Comparison of ENCODE assay signal across 9 mouse cellular contexts in the genomic region with DNA sequence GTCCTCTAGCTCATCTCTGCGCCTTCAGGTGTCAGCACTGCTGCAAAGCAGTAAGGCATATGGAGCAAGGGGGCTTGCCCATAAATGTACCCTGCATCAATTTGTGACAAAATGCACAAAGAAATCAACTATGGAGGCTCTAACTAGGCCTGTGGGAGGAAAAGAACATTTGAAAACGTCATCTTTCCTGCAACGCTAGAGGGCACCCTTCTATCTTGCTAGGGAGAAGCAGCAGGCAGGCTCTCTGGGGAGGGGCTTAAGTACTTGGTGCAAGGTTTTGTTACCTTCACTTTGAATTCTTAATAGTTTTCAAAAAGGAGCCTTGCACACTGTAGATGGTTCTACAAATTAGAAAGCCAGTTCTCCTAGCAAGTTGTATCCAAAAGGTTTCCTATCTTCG. TPM values are rescaled to one million over a fixed set of nuclear protein-coding genes. Genes with fewer than 3 reads are reported as not detected.
DNase-seq lines count a peak whose midpoint lies in the region; ATAC-seq and TF ChIP-seq lines count a peak whose summit lies in the region.
"Had no signal": no experiment of that assay in that cellular context is flagged by ENCODE, and none has a peak within 500 bp of the region (broad histone marks: within the 10 kb centered on the region; RNA-seq: fewer than 3 reads in every experiment).

No protein-coding gene starts in this region.

- DNase-seq in kidney, adult 18-20 months = peak; percentile 25
- DNase-seq in R1 (ENCODE audit: low read depth, low spot score) = peak; percentile 78
- peak; percentile 49 for DNase-seq in embryo, embryonic 11.5 days (ENCODE audit: low read depth, low spot score)
- DNase-seq in liver, embryonic 14.5 days (ENCODE audit: low read depth in 3 of 3, low spot score in 3 of 3) = peak in 1 of 3 experiments; percentile 9
- no peak for DNase-seq in c-Kit-positive CD71-positive TER-119-positive erythroid progenitor cells, embryonic 14.5 days (ENCODE audit: low spot score)

- H3K36me3 ChIP-seq in kidney, embryonic 14.5 days (ENCODE audit: control insufficient read depth, insufficient read depth, low read length) = no peaks in the 10 kb centered on the region
- no peaks in the 10 kb centered on the region for H3K36me3 ChIP-seq in intestine, postnatal 0 days (ENCODE audit: control insufficient read depth, insufficient read depth)
- no peaks in the 10 kb centered on the region for H3K36me3 ChIP-seq in liver, embryonic 14.5 days (replicated peaks; ENCODE audit: control insufficient read depth, insufficient read depth, low read depth)
- no peaks in the 10 kb centered on the region for H3K36me3 ChIP-seq in small intestine, adult 2 months (ENCODE audit: control insufficient read depth, insufficient read depth, low read length)
- H3K36me3 ChIP-seq: limb, embryonic 12.5 days had no signal

- H3K9me3 ChIP-seq in kidney, embryonic 14.5 days (ENCODE audit: control insufficient read depth, low read length) = no peaks in the 10 kb centered on the region
- no peaks in the 10 kb centered on the region for H3K9me3 ChIP-seq in intestine, postnatal 0 days (ENCODE audit: control insufficient read depth)
- no peaks in the 10 kb centered on the region for H3K9me3 ChIP-seq in liver, embryonic 14.5 days (ENCODE audit: control insufficient read depth, low read length)
- H3K9me3 ChIP-seq: limb, embryonic 12.5 days had no signal

- no peak for ATAC-seq in kidney, embryonic 14.5 days (ENCODE audit: low FRiP score, low TSS enrichment)
- ATAC-seq in intestine, postnatal 0 days = peak; percentile 25; the same call in 1 of the 2 replicates
- ATAC-seq in liver, embryonic 14.5 days (ENCODE audit: insufficient read depth) = no peak

- TF ChIP-seq CTCF in intestine, postnatal 0 days (IDR thresholded peaks at IDR 0.05; ENCODE audit: low read depth) = peak; percentile 92
- peak; percentile 45 for TF ChIP-seq CTCF in liver, embryonic 14.5 days (IDR thresholded peaks at IDR 0.05; ENCODE audit: low read depth)
- peak; percentile 63; the same call in 1 of the 2 replicates for TF ChIP-seq CTCF in small intestine, adult 2 months (IDR thresholded peaks at IDR 0.05; ENCODE audit: extremely low read depth, insufficient read length, insufficient replicate concordance, low read depth, low read length)

- no peaks in the 10 kb centered on the region for H3K4me1 ChIP-seq in kidney, embryonic 14.5 days (ENCODE audit: control insufficient read depth, insufficient read depth, low read length)
- H3K4me1 ChIP-seq in intestine, postnatal 0 days (replicated peaks; ENCODE audit: control insufficient read depth, insufficient read depth, low read length) = peaks cover 4% of the 10 kb centered on the region; the same call in 1 of the 2 replicates
- 0 out of 4 replicates have a peak, but pooled peaks cover 0 to 2% of the 10 kb centered on the region in 2 experiments for H3K4me1 ChIP-seq in liver, embryonic 14.5 days (replicated peaks; ENCODE audit: control insufficient read depth in 2 of 2, insufficient read depth in 2 of 2, low read length in 1 of 2)
- H3K4me1 ChIP-seq in small intestine, adult 2 months (ENCODE audit: control insufficient read depth, insufficient read depth, insufficient read length, low read length) = peaks cover 4% of the 10 kb centered on the region

- no peaks in the 10 kb centered on the region for H3K27me3 ChIP-seq in kidney, embryonic 14.5 days (ENCODE audit: control insufficient read depth, insufficient read depth, low read length)
- H3K27me3 ChIP-seq in intestine, postnatal 0 days (replicated peaks; ENCODE audit: control insufficient read depth, insufficient read depth, low read length) = peaks cover 19% of the 10 kb centered on the region; the same call in 1 of the 2 replicates
- peaks cover 25% of the 10 kb centered on the region for H3K27me3 ChIP-seq in liver, embryonic 14.5 days (ENCODE audit: control insufficient read depth, insufficient read depth, low read length)
- H3K27me3 ChIP-seq in small intestine, adult 2 months (ENCODE audit: control insufficient read depth, insufficient read depth, low read length) = peaks cover 19% of the 10 kb centered on the region

- no peak for TF ChIP-seq POLR2A in small intestine, adult 2 months (IDR thresholded peaks at IDR 0.05; ENCODE audit: low read depth, low read length)

- no peak overlapping the region for H3K27ac ChIP-seq in kidney, embryonic 14.5 days (ENCODE audit: low read depth, low read length)
- H3K27ac ChIP-seq in intestine, postnatal 0 days (ENCODE audit: low read depth, low read length) = no peak overlapping the region
- H3K27ac ChIP-seq in liver, embryonic 14.5 days = no peak overlapping the region
- H3K27ac ChIP-seq in small intestine, adult 2 months (ENCODE audit: insufficient read depth, low read depth, low read length) = no peak overlapping the region
- H3K27ac ChIP-seq: limb, embryonic 12.5 days had no signal

- H3K4me2 ChIP-seq in kidney, embryonic 14.5 days (replicated peaks; ENCODE audit: low read depth, low read length) = no peak overlapping the region
- peak overlapping the region; percentile 48 for H3K4me2 ChIP-seq in intestine, postnatal 0 days (replicated peaks; ENCODE audit: low read depth)
- no peak overlapping the region for H3K4me2 ChIP-seq in liver, embryonic 14.5 days (ENCODE audit: low read depth)
- H3K4me2 ChIP-seq: limb, embryonic 12.5 days had no signal

- WGBS in kidney, embryonic 14.5 days = 25% methylated on average over 4 of the region's 4 CpGs
- WGBS in intestine, postnatal 0 days = 18% methylated on average over 4 of the region's 4 CpGs
- WGBS in liver, embryonic 14.5 days (ENCODE audit: insufficient replicate concordance) = 15% methylated on average over 4 of the region's 4 CpGs
- 21% methylated on average over 4 of the region's 4 CpGs for WGBS in small intestine, adult 2 months

- H3K9ac ChIP-seq in kidney, embryonic 14.5 days (ENCODE audit: low read depth, low read length) = no peak overlapping the region
- H3K9ac ChIP-seq in intestine, postnatal 0 days (ENCODE audit: low read depth, low read length) = no peak overlapping the region
- no peak overlapping the region for H3K9ac ChIP-seq in liver, embryonic 14.5 days (replicated peaks)
- H3K9ac ChIP-seq: limb, embryonic 12.5 days had no signal

- no peak for TF ChIP-seq EP300 in liver, embryonic 14.5 days (IDR thresholded peaks at IDR 0.05; ENCODE audit: low read depth)

- no peak overlapping the region for H3K4me3 ChIP-seq in kidney, embryonic 14.5 days (ENCODE audit: low read length)
- no peak overlapping the region for H3K4me3 ChIP-seq in intestine, postnatal 0 days (ENCODE audit: low read depth, low read length)
- no peak overlapping the region for H3K4me3 ChIP-seq in liver, embryonic 14.5 days (ENCODE audit: insufficient read depth in 1 of 2, low read depth in 2 of 2, low read length in 2 of 2)
- no peak overlapping the region for H3K4me3 ChIP-seq in small intestine, adult 2 months (ENCODE audit: low read depth, low read length)
- H3K4me3 ChIP-seq: limb, embryonic 12.5 days had no signal

RNA-seq across cellular contexts. Expression of a gene that starts 2.8 kb away (rescaled TPM):
- 6.6 and 9.4 TPM in 2 replicates for polyA plus RNA-seq in kidney, embryonic 14.5 days (2014; fragmentation: Nextera tagmentation; extraction: Ambion mirVana)
- 1.2 and 1.3 TPM in 2 replicates for polyA plus RNA-seq in intestine, postnatal 0 days (2015; fragmentation: Nextera tagmentation; extraction: Ambion mirVana)
- 0.38 TPM in 2 replicates for polyA plus RNA-seq in liver, embryonic 14.5 days (2012; rRNA removed)
- 0.27 and 0.33 TPM in 2 replicates for polyA plus RNA-seq in liver, embryonic 14.5 days (2014; fragmentation: Nextera tagmentation; extraction: Ambion mirVana)
- polyA plus RNA-seq in small intestine, adult 2 months (2012; rRNA removed) = 0.51 and 0.56 TPM in 2 replicates
